Mouse (Mus musculus) thymus, postnatal 4 days (tissue): ENCODE data around the gene Dnase1l1.
A peak's percentile ranks its signal among the peaks of the same experiment; 100 is the strongest.

ENCODE experiments used
- DNase-seq: peaks from one replicate; pipeline ENCODE4 v3.0.0; 2021

Dnase1l1 gene

DNA sequence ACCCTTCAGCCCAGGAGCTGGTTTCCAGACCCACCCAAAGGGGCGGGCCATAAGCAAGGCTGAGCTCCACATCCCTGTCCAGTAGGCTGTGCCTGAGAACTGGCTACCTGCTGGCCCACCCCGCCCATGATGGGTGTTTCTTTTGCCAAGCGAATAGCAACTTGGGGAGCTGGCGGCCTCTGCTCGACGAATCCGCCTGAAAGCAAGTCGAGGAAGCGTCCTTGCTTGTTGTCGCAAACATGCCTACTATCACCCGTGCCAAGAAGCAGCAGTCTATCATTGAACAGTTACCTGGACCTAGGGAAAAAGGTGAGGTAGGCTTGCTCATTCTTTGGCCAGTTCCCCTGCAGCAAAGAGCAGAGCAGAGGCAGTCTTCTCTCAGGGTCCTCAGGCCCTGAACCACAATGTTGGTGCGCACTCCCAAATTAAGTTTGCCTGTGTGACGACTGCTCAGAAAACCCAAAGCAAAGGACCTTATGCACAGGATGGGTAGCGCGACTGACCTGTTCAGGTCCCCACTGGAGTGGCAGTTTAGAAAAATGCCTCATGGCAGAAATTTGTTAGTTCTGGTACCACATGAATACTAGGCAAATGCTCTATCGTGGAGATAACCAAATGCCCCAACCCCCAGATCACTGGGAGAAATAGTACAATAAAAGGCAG is at the start of gene Dnase1l1, which contains the start of gene Taz:
Gene Dnase1l1, minus strand, starts transcription at position 606 of the 663 bp plus-strand sequence.
Gene Taz, plus strand, starts transcription at position 181 of the 663 bp plus-strand sequence.
- DNase-seq: peak; percentile 62

DNA sequence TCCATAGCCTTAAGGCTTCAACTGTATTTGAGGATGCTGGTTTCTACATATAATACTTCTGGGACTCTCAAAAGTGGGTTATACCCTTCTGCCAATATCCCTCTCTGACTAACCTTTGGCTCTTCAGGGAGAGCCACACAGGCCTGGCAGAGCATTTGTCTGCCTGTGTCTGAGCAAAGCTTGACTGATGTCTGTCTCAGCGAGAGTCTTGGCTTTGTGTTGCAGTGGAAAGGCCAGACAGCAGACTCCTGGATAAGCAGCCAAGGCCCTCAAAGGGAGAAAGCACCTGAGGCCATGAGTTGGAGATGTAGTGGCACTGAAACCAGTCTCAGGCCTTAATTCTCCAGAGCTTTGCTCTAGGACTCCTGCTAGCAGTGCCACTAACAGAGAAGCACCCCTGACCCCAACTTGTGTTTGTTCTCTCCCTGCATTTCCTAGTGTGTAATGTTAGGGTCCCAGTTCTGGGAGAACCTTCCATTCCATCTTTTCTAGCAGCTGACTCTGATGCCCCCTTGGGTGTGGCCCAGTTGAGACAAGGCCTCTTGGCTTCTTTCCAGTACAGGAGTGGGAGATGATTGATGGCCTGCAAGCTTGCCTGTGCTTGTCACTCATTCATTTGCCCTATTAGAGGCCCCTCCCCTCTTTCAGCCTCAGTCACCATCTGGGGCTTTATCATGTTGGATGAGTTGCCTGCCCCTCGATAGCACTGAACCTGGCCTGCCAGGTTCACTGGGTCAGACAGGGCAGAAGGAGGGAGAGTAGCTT is 48.2 kb upstream of the Dnase1l1 start:
- DNase-seq: no peak

DNA sequence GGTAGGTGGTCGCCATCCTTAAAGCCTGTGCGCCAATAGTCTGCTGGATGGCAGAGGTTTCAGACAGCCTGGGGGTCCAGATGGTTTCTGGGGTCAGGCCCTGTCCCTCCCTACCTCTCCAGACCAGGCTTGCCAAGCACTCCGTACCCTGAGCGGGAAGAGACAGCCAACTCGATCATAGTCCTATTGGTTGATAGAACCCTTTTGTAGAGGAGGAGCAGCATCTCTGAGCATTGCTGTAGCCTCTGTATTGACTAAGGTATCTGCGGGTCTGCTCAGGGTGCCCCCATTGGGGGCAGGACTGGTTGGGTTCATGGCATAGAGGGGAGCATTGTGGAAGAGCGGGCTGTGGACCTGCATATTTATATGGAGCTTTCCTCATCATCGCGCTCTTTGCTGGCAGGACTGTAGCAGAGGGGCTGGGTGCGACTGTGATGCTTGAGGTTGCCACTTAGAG is 47.1 kb upstream of the Dnase1l1 start:
- no peak for DNase-seq

DNA sequence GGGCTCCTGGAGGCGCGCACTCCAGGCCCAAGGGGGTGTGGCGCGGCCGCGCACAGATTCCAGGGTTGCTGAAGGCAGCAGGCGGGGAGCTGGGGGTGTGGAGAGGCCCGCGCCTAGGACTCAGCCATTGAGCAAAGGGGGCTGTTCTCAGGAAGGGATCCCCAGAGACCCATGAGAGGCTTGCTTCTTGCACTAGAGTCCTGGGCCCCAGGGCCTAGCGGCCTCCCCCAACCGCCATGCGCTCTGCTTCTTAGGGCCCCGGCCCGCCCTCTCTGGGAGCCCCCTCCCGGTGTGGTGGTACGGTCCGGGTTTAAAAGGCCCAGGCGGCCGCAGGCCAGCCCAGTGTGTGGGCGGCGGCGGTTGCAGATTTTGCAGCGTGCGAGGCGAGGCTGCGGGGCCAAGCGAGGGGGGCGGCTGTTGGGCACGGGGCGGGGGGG is 46.6 kb upstream of the Dnase1l1 start, which contains the start of gene Plxna3:
Gene Plxna3, plus strand, starts transcription at position 342 of the 437 bp plus-strand sequence.
- peak; percentile 68 for DNase-seq

DNA sequence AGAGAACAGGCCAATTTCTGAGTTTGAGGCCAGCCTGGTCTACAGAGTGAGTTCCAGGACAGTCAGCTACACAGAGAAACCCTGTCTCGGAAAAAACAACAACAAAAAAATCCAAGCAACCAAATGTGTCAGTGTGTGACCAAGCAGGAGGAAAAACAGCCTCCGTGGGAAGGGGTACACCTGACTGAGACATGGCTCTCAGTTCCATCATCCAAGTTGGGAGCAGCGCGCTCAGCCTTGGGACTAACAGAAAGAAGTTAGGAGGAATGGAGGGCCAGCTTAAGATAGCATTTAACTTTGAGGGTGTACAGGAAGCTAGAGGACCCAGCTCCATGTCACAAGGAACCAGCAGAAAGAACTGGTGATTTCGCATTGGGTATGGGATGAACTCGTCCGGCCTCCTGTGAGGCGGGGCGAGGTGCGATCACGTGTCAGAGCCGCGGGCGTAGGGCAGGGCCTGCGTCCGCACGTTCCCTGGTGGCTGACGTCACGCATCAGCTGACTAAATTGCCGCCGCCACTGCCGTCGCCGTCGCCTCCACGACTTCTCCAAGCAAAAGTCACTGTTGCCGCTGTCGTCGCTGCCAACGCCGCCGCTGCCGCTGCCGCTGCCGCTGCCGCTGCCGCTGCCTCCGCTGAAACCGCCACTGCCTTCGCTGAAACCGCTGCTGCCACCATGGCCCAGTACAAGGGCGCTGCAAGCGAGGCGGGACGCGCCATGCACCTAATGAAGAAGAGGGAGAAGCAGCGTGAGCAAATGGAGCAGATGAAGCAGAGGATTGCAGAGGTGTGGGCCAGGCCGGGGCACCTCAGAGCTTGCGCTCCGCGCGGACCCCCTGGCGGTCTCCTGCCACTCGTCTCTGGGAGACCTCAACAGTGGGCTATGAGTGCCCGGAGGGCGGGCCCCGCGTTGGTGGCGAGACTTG is 30.7 kb upstream of the Dnase1l1 start, which contains the start of gene Fam50a:
Gene Fam50a, plus strand, starts transcription at position 494 of the 925 bp plus-strand sequence.
- DNase-seq: peak; percentile 89

DNA sequence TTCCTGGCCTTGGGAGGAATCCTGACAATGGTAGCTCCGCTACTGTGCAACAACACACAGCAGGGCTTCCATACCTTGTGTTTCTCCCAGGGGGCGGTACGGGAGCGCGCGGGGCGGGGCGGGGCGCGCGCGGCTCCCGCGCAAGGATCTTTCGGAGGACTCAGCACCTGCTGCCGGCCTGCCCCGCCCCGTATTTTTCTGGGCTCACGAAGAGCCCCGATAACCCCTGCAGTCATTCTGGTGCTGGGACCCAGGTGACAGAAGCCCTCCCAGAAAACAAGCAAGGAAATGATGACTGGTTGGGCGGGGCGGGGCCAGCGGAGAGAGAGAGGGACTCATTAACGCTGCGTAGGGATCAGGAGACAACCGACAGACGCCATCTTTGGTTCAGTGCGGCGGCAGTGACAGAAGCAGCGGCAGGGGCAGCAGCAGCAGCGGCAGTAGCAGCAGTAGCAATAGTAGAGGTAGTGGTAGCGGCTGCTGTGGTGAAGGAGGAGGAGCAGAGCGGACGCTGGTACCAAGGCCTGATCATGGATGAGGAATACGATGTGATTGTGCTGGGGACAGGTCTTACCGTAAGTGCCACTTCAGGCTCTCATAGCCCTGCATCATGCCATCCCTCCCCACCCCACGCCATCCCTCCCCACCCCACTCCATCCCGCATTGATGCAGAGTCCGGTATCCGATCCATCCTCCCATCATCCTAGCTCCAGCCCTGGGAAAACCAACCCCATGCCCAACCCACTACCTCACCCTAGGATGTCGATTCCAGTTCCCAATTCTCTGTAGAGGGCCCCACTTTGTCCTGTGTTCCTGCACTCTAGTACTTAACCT is 22.9 kb upstream of the Dnase1l1 start, which contains the start of gene Gdi1:
Gene Gdi1, plus strand, starts transcription at position 132 of the 834 bp plus-strand sequence.
- peak; percentile 84 for DNase-seq

DNA sequence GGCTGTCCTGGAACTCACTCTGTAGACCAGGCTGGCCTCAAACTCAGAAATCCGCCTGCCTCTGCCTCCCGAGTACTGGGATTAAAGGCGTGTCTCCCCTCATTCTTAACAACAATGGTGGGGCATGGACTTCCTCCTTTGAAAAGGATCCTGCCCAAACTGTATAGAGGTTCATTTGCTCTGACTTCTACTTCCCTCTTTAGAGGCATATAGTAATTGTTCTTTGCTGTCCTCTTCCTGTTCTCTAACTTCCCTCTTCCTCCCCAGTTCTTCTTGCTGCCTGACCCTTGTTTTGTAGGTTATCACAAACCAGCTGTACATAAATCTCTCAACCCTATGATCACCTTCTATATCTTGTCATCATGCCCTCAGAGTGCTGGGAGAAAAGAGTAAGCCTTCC is 17.6 kb upstream of the Dnase1l1 start:
- DNase-seq: no peak

DNA sequence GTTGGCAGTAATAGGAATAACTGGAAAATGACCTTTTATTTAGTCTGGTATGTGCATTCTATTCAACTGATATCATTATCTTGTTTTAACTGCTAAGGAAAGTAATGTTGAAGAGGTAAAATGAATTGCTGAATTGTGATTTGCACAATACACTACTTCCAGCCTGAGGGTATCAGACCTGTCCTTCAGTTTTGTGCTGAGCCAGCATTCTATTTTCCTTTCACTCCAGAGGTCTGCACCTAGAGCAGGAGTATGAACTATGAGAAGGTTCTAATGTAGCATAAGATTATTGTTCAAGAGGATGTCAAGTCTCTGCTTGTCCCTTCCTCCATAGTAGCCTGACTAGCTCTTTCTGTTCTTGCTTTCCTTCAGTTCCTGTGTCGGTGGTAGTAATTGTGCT is 16.2 kb upstream of the Dnase1l1 start:
- no peak for DNase-seq

DNA sequence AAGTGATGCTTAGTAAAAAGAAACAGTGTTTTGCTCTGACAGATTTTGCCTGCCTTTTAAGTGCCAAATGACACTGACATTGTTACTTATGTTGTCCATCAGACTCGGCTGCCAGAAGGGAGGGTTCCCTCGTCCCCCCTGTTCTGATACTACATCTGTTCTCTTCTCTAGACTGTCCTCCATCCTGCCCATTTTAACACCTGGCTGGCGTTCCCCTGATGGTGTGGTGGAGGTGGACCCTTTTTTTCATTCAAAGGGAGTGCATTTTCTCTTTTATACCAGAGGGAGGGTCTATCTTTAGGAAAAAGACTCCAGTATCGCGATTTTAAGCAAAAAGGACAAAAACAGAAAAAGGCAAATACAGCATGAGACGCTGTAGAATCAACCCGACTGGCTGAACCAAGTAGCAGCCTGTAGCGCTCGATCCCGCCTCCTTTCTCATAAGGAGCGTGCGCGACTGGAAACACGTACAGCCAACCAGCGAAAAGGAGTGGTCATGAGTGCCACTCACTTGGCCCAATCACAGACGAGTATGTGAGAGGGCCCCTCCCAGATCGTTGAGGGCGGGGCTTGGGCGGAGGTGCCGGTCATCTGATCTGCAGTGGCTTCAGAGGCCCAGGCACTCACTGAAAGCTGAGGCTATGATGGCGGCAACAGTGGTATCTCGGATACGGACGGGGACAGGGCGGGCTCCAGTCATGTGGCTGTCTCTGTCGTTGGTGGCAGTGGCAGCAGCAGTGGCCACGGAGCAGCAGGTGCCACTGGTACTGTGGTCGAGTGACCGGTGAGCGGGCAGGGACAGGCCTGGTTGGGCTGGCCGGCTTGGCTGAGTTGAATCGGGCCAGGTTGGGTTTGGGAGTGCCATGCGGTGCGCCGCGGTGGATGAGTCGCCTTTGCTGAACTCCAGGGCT is 14.7 kb upstream of the Dnase1l1 start, which contains the start of gene Atp6ap1:
Gene Atp6ap1, plus strand, starts transcription at position 560 of the 911 bp plus-strand sequence.
- peak; percentile 91 for DNase-seq

DNA sequence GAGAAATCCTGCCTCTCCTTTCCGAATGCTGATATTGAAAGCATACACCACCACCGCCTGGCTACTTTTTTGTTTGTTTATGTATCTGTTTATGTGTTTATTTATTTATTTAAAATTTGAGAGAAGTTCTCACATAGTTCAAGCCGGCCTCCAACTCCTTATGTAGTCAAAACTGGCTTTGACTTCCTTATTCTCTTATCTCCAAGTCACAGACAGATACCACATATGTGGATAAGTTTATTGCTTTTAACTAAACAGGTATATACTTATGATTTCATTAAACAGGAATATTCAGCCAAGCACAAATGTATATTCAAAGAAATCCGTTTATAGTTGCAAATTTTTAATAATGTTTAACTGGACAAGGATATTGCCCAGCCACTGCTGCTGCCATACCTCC is 11.3 kb upstream of the Dnase1l1 start:
- no peak for DNase-seq

DNA sequence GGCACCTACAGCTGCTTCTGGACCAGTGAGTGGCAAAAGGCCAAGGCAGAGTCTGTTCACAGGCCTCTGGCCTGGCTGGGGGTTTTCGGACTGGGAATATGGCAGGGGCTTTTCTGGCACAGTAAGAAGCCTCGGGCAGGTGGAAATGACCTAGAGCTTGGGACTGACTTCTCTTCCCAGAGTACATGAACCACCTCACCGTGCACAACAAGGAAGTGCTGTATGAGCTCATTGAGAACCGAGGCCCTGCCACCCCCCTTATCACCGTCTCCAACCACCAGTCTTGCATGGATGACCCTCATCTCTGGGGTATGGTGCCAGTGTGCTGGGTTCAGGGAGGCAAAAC is 928 bp upstream of the Dnase1l1 start:
- DNase-seq: no peak

DNA sequence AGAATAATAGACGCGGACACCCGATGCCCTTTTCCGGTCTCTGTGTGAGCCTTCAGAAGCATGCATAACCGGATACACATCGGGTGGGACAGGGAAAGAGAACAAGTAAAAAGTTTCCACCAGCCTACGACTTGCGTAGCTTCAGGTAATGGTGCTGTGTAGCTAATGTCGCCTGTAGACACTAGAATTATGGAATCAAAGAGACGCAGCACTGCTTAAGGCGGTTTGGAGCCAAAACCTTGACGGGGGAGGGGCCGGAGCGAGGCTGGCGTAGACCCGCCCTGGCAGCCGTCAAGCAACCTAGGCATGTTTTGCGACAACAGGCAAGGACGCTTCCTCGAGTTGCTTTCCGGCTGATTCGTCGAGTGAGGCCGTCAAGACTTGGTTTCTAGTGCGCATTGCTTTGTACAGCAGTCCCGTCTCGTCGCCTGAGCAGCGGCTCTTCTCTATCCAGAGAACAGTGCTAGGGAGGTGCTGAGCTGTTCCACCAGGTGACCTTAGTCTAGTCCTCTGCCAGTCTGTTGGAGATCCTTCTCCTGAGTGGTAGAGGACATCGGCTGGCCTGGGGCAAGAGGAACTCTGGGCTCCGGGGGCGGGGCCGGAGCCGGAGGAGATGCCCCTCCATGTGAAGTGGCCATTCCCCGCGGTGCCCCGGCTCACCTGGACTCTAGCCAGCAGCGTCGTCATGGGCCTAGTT is 406 bp upstream of the Dnase1l1 start:
- peak; percentile 90 for DNase-seq

DNA sequence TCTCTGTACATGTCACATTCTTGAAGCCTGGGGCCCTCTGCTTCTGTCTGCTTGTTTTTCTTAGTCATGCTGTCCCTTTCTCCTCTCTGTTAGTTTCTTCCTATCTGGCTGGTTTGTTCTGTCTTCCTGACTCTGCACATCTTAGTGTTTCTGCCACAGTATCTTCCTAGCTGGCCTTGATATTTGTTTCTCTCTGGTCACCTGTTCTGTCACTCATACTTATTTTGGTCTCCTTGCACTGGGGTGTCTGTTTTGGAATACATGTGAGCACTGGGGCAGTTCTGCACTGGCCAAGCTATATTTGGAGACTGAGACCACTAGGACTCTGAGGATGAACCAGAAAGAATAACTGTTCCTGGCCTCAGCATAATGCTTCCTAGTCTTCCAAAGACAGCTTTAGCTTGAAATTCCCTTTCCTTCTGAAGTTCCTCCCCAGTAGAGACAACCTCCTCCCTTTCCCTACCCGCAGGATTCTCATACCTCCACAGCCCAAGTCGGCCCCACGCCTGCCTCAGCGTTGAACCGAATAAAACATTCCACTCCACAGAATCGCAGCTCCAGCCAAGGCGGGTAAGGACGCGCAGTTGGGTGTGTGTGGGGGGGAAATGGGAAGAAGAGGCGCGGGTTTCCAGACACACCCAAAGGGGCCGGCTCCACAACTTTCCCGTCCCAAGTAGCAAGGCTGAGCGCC is 951 bp downstream of the Dnase1l1 start:
- no peak for DNase-seq

DNA sequence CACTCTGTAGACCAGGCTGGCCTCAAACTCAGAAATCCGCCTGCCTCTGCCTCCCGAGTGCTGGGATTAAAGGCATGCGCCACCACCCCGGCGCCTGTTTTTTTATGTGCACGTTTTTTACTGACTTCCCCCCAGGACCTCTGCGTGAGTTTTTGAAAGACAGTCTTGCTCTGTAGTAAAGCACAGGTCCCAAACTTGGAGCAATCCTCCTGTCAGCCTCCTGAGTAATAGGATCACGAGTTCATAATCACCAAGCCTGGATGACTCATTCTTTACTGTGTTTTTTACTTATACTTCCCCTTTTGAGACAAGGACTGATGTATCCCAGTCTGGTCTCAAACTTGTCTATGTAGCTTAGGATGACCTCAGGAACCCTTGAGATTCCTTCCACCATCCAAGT is 4.2 kb downstream of the Dnase1l1 start:
- no peak for DNase-seq

DNA sequence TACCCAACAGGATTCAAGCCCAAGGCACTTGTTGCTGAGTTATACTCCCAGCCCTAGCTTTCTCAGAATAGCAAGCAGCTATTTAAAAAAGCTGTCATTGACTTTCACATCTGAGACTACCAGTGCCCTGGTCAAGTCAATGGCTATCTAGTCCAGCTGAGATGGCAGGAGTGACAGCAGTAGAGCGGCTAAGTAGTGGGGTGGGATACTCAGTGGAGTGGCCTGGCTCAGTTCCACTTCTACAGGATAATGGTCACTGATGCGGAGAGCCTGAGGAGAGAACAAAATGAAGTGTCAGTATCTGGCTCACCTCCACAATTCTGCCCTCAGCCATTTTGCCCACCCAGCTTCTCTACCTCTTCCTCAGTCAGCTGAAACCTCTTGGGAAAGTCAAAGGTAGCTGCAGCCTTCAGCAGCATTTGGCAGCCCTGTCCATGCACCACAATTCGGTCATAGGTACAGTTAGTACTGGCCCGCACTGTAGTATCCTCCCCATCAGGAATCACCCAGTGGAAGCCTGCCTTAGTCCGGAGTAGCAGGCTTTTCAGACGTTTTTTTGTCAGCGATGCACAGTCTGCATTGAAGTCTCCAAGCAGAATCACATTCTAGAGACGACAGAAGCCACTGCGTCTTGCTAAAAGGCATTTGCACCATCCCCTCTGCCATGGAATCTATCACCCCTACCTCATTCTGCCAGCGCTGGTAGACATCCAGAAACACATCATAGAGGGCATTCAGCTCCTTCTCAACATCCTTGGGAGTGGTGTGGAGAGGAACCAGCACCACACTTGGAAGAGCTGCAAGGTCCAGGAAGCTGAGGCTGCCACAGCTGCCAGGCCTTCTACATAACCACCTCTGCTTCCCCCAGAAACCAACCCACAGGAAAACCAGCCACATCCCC is 8.5 kb downstream of the Dnase1l1 start:
- no peak for DNase-seq

DNA sequence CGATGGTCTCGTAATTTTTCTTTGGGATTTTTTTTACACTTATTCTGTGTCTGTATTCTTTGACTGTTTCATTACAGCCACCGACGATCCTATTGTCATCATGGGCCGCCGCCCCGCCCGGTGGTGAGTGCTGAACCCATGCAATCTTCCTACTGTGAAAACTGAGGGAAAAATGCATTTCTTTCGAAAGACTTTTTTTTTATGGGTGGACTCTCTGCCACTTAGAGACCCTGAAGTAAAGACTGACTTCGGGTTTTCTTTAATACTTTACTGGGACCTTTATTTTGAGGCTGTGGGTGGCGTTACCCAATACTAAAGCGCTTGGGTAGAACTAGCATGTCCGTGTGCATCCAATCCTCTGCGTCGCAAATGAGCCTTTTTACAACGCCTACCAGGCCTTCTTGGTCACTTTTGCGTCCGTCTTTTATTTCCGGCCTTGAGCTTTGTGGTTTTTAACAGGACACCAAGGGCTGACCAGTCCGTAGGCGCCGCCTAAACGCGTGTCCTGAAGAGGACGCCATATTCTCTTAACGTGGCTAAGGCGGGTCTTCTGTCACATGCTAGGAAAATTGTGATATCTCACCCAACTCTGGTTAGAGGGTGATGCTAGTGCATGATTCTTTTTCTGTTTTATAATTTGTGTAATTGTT is 11.1 kb downstream of the Dnase1l1 start:
- DNase-seq: peak; percentile 26

DNA sequence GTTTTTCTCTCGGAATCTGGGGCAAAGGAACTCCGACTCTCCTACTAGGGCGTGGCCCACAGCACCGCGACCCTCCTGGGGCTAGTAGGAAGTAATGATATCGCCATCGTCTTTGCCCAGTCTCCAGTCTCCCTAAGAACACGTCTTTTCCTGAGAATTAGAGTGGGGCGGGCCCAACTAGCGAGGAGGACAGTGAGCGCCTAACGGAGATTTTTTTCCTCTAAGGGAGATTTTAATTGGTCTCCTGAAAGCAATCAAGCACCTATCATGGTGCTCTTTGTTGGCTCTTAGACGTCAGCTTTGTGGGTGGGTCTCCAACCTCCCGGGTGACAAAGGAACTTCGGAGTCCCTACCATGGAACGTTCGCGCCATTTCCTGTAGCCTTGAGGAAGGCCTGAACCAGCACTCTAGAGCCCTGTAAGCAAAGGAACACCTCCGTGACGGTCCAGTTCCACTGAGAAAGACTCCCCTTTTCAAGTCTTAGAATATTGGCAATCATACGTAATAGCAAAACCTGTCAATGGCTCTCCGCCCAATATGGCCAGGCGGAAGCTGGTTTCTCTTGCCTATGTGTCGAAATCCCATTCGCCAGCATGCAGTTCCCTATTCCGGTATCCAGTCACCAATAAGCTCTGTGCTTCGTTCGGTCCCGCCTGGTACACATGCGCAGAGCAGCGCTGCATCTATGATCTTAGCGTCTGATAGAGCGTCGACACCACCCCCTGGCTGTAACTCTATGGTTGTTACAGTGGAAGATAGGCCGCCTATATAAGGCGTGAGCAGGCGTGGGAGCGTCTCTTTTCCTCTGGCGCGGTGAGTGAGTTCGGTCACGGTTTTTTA is 11.9 kb downstream of the Dnase1l1 start, which contains the start of gene Rpl10:
Gene Rpl10, plus strand, starts transcription at position 751 of the 840 bp plus-strand sequence.
- DNase-seq: peak; percentile 87
